Mouse (Mus musculus): ENCODE results near the gene Fam43a. TPM values are rescaled to one million over a fixed set of nuclear protein-coding genes. Genes with fewer than 3 reads are reported as not detected.

The Fam43a gene
- total RNA-seq, 4 experiments from 2014 or later = 19.6 to 26.6 (median 23.8) TPM

GRCm38 (mm10) chr16:30595835-30596557, 3.5 kb upstream of the Fam43a start:
- no peak for DNase-seq (ENCODE audit: low spot score)

- peak; percentile 91 for DNase-seq (ENCODE audit: low spot score)
Observed at GRCm38 (mm10) chr16:30596959-30597681, 2.4 kb upstream of the Fam43a start.

GRCm38 (mm10) chr16:30600431-30601045, 1.0 kb downstream of the Fam43a start:
- no peak for DNase-seq (ENCODE audit: low spot score)

GRCm38 (mm10) chr16:30601046-30601832, 1.7 kb downstream of the Fam43a start:
- no peak for DNase-seq (ENCODE audit: low spot score)

- no peak for DNase-seq (ENCODE audit: low spot score)
Observed at GRCm38 (mm10) chr16:30601946-30602345, 2.4 kb downstream of the Fam43a start.

GRCm38 (mm10) chr16:30602684-30603530, 3.4 kb downstream of the Fam43a start:
- no peak for DNase-seq (ENCODE audit: low spot score)

- no peak for DNase-seq (ENCODE audit: low spot score)
Observed at GRCm38 (mm10) chr16:30603531-30603842, 4.0 kb downstream of the Fam43a start.

- no peak for DNase-seq (ENCODE audit: low spot score)
Observed at GRCm38 (mm10) chr16:30604061-30604806, 4.7 kb downstream of the Fam43a start.

- no peak for DNase-seq (ENCODE audit: low spot score)
Observed at GRCm38 (mm10) chr16:30604807-30605137, 5.2 kb downstream of the Fam43a start.

- no peak for DNase-seq (ENCODE audit: low spot score)
Observed at GRCm38 (mm10) chr16:30605528-30605927, 6.0 kb downstream of the Fam43a start.

- no peak for DNase-seq (ENCODE audit: low spot score)
Observed at GRCm38 (mm10) chr16:30607868-30608267, 8.3 kb downstream of the Fam43a start.

- no peak for DNase-seq (ENCODE audit: low spot score)
Observed at GRCm38 (mm10) chr16:30611331-30611730, 11.8 kb downstream of the Fam43a start.

GRCm38 (mm10) chr16:30613122-30613521, 13.6 kb downstream of the Fam43a start:
- no peak for DNase-seq (ENCODE audit: low spot score)

- no peak for DNase-seq (ENCODE audit: low spot score)
Observed at GRCm38 (mm10) chr16:30614122-30614521, 14.6 kb downstream of the Fam43a start.

GRCm38 (mm10) chr16:30614705-30615317, 15.3 kb downstream of the Fam43a start:
- no peak for DNase-seq (ENCODE audit: low spot score)

- DNase-seq (ENCODE audit: low spot score) = no peak
Observed at GRCm38 (mm10) chr16:30616281-30616680, 16.8 kb downstream of the Fam43a start.

- DNase-seq (ENCODE audit: low spot score) = no peak
Observed at GRCm38 (mm10) chr16:30623645-30624044, 24.1 kb downstream of the Fam43a start.

GRCm38 (mm10) chr16:30624640-30625039, 25.1 kb downstream of the Fam43a start:
- DNase-seq (ENCODE audit: low spot score) = no peak

- DNase-seq (ENCODE audit: low spot score) = peak; percentile 27
Observed at GRCm38 (mm10) chr16:30627586-30628337, 28.2 kb downstream of the Fam43a start.

Measured in heart, adult 8-10 months (tissue).